Comparison of ENCODE assay signal across 8 mouse cellular contexts in genomic region chr11:115811381-115812093, GRCm38 (mm10). TPM values are rescaled to one million over a fixed set of nuclear protein-coding genes. Genes with fewer than 3 reads are reported as not detected.
DNase-seq lines count a peak whose midpoint lies in the region; ATAC-seq lines count a peak whose summit lies in the region.

No protein-coding gene starts in this region.

- H3K9ac ChIP-seq in heart, embryonic 16.5 days (ENCODE audit: low read length): peak overlapping the region; percentile 92
- H3K9ac ChIP-seq in embryonic facial prominence, embryonic 11.5 days (replicated peaks; ENCODE audit: low read length): no peak overlapping the region
- peak overlapping the region; percentile 75 for H3K9ac ChIP-seq in hindbrain, embryonic 14.5 days
- no peak overlapping the region; the same call in 1 of the 2 replicates for H3K9ac ChIP-seq in midbrain, embryonic 12.5 days (replicated peaks)

- H3K4me1 ChIP-seq in heart, embryonic 16.5 days (ENCODE audit: control insufficient read depth, insufficient read depth, low read length): peaks cover 62% of the 10 kb centered on the region
- H3K4me1 ChIP-seq in embryonic facial prominence, embryonic 11.5 days (ENCODE audit: control insufficient read depth, insufficient read depth, low read length): peaks cover 8% of the 10 kb centered on the region
- H3K4me1 ChIP-seq in hindbrain, embryonic 14.5 days (replicated peaks; ENCODE audit: control insufficient read depth, insufficient read depth, low read length): peaks cover 46% of the 10 kb centered on the region
- H3K4me1 ChIP-seq in midbrain, embryonic 12.5 days: peaks cover 74% of the 10 kb centered on the region

- peak overlapping the region; percentile 94 for H3K27ac ChIP-seq in heart, embryonic 16.5 days (ENCODE audit: low read length)
- no peak overlapping the region for H3K27ac ChIP-seq in embryonic facial prominence, embryonic 11.5 days (replicated peaks; ENCODE audit: low read depth, low read length)
- H3K27ac ChIP-seq in hindbrain, embryonic 14.5 days: no peak overlapping the region
- no peak overlapping the region for H3K27ac ChIP-seq in midbrain, embryonic 12.5 days (replicated peaks)

- no peak for DNase-seq in heart, postnatal 25 days (ENCODE audit: low spot score)
- DNase-seq in embryonic facial prominence, embryonic 11.5 days (ENCODE audit: low spot score): no peak
- no peak for DNase-seq in hindbrain, embryonic 14.5 days (ENCODE audit: low spot score)
- no peak for DNase-seq in gastrocnemius, postnatal 4 days (ENCODE audit: low spot score in 2 of 2)
- DNase-seq in urinary bladder, postnatal 14 days (ENCODE audit: low spot score): no peak

- peak overlapping the region; percentile 89 for H3K4me3 ChIP-seq in heart, embryonic 16.5 days (ENCODE audit: low read length)
- H3K4me3 ChIP-seq in embryonic facial prominence, embryonic 11.5 days (ENCODE audit: low read depth, low read length): no peak overlapping the region; the same call in 1 of the 2 replicates
- H3K4me3 ChIP-seq in hindbrain, embryonic 14.5 days (replicated peaks; ENCODE audit: low read length): peak overlapping the region; percentile 71
- H3K4me3 ChIP-seq in midbrain, embryonic 12.5 days: peak overlapping the region; percentile 94

- H3K27me3 ChIP-seq in heart, embryonic 16.5 days (ENCODE audit: control insufficient read depth, insufficient read depth, low read length): no peaks in the 10 kb centered on the region
- H3K27me3 ChIP-seq in embryonic facial prominence, embryonic 11.5 days (ENCODE audit: control insufficient read depth, insufficient read depth, low read length): no peaks in the 10 kb centered on the region
- no peaks in the 10 kb centered on the region for H3K27me3 ChIP-seq in hindbrain, embryonic 14.5 days (ENCODE audit: control insufficient read depth, insufficient read depth, low read length)
- H3K27me3 ChIP-seq in midbrain, embryonic 12.5 days: no peaks in the 10 kb centered on the region

- peak overlapping the region; percentile 97 for H3K4me2 ChIP-seq in heart, embryonic 16.5 days (ENCODE audit: low read depth, low read length)
- H3K4me2 ChIP-seq in embryonic facial prominence, embryonic 11.5 days (ENCODE audit: low read depth, low read length): peak overlapping the region; percentile 93
- peak overlapping the region; percentile 88 for H3K4me2 ChIP-seq in hindbrain, embryonic 14.5 days (replicated peaks)
- peak overlapping the region; percentile 90 for H3K4me2 ChIP-seq in midbrain, embryonic 12.5 days (replicated peaks)

- H3K36me3 ChIP-seq in heart, embryonic 16.5 days (ENCODE audit: control insufficient read depth, insufficient read depth): peaks cover 10% of the 10 kb centered on the region
- H3K36me3 ChIP-seq in embryonic facial prominence, embryonic 11.5 days (replicated peaks; ENCODE audit: control insufficient read depth, insufficient read depth, low read depth, low read length): peaks cover 7% of the 10 kb centered on the region
- H3K36me3 ChIP-seq in hindbrain, embryonic 14.5 days (replicated peaks; ENCODE audit: control insufficient read depth, insufficient read depth): 0 out of 2 replicates have a peak, but pooled peaks cover 4% of the 10 kb centered on the region
- peaks cover 27% of the 10 kb centered on the region for H3K36me3 ChIP-seq in midbrain, embryonic 12.5 days

- no peaks in the 10 kb centered on the region for H3K9me3 ChIP-seq in heart, embryonic 16.5 days (replicated peaks; ENCODE audit: control insufficient read depth, low read length)
- H3K9me3 ChIP-seq in embryonic facial prominence, embryonic 11.5 days (replicated peaks; ENCODE audit: control insufficient read depth, low read length): no peaks in the 10 kb centered on the region
- no peaks in the 10 kb centered on the region for H3K9me3 ChIP-seq in hindbrain, embryonic 14.5 days (ENCODE audit: control insufficient read depth, low read length)
- H3K9me3 ChIP-seq in midbrain, embryonic 12.5 days: no peaks in the 10 kb centered on the region

- WGBS in heart, embryonic 16.5 days: 57% methylated on average over 20 of the region's 20 CpGs
- WGBS in embryonic facial prominence, embryonic 11.5 days: 81% methylated on average over 20 of the region's 20 CpGs
- WGBS in hindbrain, embryonic 14.5 days: 78% methylated on average over 20 of the region's 20 CpGs
- WGBS in midbrain, embryonic 12.5 days: 88% methylated on average over 20 of the region's 20 CpGs

- intact Hi-C loops in heart, postnatal 25 days (cut with DNase I): loop anchor here (5.0 kb wide), 1 partner anchor 44 kb away; the partner anchor contains the start of gene Tmem94

- ATAC-seq in heart, embryonic 16.5 days (replicated peaks; ENCODE audit: extremely low read depth, insufficient read depth, low FRiP score): no peak
- ATAC-seq in embryonic facial prominence, embryonic 11.5 days (replicated peaks; ENCODE audit: insufficient number of reproducible peaks, low FRiP score, low TSS enrichment, low read depth): no peak
- no peak for ATAC-seq in hindbrain, embryonic 14.5 days (ENCODE audit: low FRiP score)
- ATAC-seq in midbrain, embryonic 12.5 days (ENCODE audit: low FRiP score, low read depth): no peak
- ATAC-seq in megakaryocyte, adult 5-6 weeks (ENCODE audit: poor library complexity, severe bottlenecking): no peak

RNA-seq across cellular contexts. Expression of gene Caskin2, which starts 1.9 kb away (rescaled TPM):
- polyA plus RNA-seq in heart, embryonic 16.5 days (2015; fragmentation: Nextera tagmentation; extraction: Ambion mirVana): 18.9 and 22.1 TPM in 2 replicates
- 10 to 100 TPM; 41.8 to 52.2 TPM for total RNA-seq in heart, postnatal 25 days (2021)
- polyA plus RNA-seq in embryonic facial prominence, embryonic 11.5 days (2014; fragmentation: Nextera tagmentation; extraction: Ambion mirVana): 11.9 TPM in 2 replicates
- polyA plus RNA-seq in hindbrain, embryonic 14.5 days (2014; fragmentation: Nextera tagmentation; extraction: Ambion mirVana): 10.7 and 11.0 TPM in 2 replicates
- 15.5 and 17.0 TPM in 2 replicates for polyA plus RNA-seq in midbrain, embryonic 12.5 days (2016; fragmentation: Nextera tagmentation; extraction: Ambion mirVana)
- total RNA-seq in megakaryocyte, adult 5-6 weeks (2015): 1.6 and 2.5 TPM in 2 replicates
- 1.7 and 3.0 TPM in 2 replicates for total RNA-seq in megakaryocyte, adult 5-6 weeks (2017)
- 10 to 100 TPM; 26.1 to 26.8 TPM for total RNA-seq in gastrocnemius, postnatal 4 days (2021)

RNA-seq across cellular contexts. Expression of gene Tsen54, which starts 3.0 kb away (rescaled TPM):
- 26.2 and 28.3 TPM in 2 replicates for polyA plus RNA-seq in heart, embryonic 16.5 days (2015; fragmentation: Nextera tagmentation; extraction: Ambion mirVana)
- 1 to 10 TPM; 9.1 to 9.2 TPM for total RNA-seq in heart, postnatal 25 days (2021)
- 19.8 and 22.2 TPM in 2 replicates for polyA plus RNA-seq in embryonic facial prominence, embryonic 11.5 days (2014; fragmentation: Nextera tagmentation; extraction: Ambion mirVana)
- 17.8 and 19.9 TPM in 2 replicates for polyA plus RNA-seq in hindbrain, embryonic 14.5 days (2014; fragmentation: Nextera tagmentation; extraction: Ambion mirVana)
- polyA plus RNA-seq in midbrain, embryonic 12.5 days (2016; fragmentation: Nextera tagmentation; extraction: Ambion mirVana): 27.9 and 30.9 TPM in 2 replicates
- 2.6 and 5.4 TPM in 2 replicates for total RNA-seq in megakaryocyte, adult 5-6 weeks (2015)
- total RNA-seq in megakaryocyte, adult 5-6 weeks (2017): 7.0 and 16.3 TPM in 2 replicates
- total RNA-seq in gastrocnemius, postnatal 4 days (2021): 10 to 100 TPM; 15.6 to 16.9 TPM

RNA-seq across cellular contexts. Expression of gene Llgl2, which starts 12.3 kb away (rescaled TPM):
- polyA plus RNA-seq in heart, embryonic 16.5 days (2015; fragmentation: Nextera tagmentation; extraction: Ambion mirVana): 17.7 and 18.2 TPM in 2 replicates
- total RNA-seq in heart, postnatal 25 days (2021): 10 to 100 TPM; 15.1 to 21.5 TPM
- polyA plus RNA-seq in embryonic facial prominence, embryonic 11.5 days (2014; fragmentation: Nextera tagmentation; extraction: Ambion mirVana): 4.9 and 7.5 TPM in 2 replicates
- 1.3 and 2.4 TPM in 2 replicates for polyA plus RNA-seq in hindbrain, embryonic 14.5 days (2014; fragmentation: Nextera tagmentation; extraction: Ambion mirVana)
- polyA plus RNA-seq in midbrain, embryonic 12.5 days (2016; fragmentation: Nextera tagmentation; extraction: Ambion mirVana): 3.7 and 4.4 TPM in 2 replicates
- 3.4 and 5.0 TPM in 2 replicates for total RNA-seq in megakaryocyte, adult 5-6 weeks (2015)
- total RNA-seq in megakaryocyte, adult 5-6 weeks (2017): 5.2 and 6.0 TPM in 2 replicates
- 10 to 100 TPM; 19.0 to 21.6 TPM for total RNA-seq in gastrocnemius, postnatal 4 days (2021)

RNA-seq across cellular contexts. Expression of gene Tmem94, which starts 46.3 kb away (rescaled TPM):
- 36.8 and 43.1 TPM in 2 replicates for polyA plus RNA-seq in heart, embryonic 16.5 days (2015; fragmentation: Nextera tagmentation; extraction: Ambion mirVana)
- 100 to 1,000 TPM; 102 to 110 TPM for total RNA-seq in heart, postnatal 25 days (2021)
- polyA plus RNA-seq in embryonic facial prominence, embryonic 11.5 days (2014; fragmentation: Nextera tagmentation; extraction: Ambion mirVana): 10.3 and 14.6 TPM in 2 replicates
- polyA plus RNA-seq in hindbrain, embryonic 14.5 days (2014; fragmentation: Nextera tagmentation; extraction: Ambion mirVana): 17.3 and 20.8 TPM in 2 replicates
- polyA plus RNA-seq in midbrain, embryonic 12.5 days (2016; fragmentation: Nextera tagmentation; extraction: Ambion mirVana): 42.4 and 47.0 TPM in 2 replicates
- 16.1 and 17.1 TPM in 2 replicates for total RNA-seq in megakaryocyte, adult 5-6 weeks (2015)
- 15.9 and 18.8 TPM in 2 replicates for total RNA-seq in megakaryocyte, adult 5-6 weeks (2017)
- 10 to 100 TPM; 51.9 to 57.3 TPM for total RNA-seq in gastrocnemius, postnatal 4 days (2021)

RNA-seq across cellular contexts. Expression of gene Myo15b, which starts 46.7 kb away (rescaled TPM):
- polyA plus RNA-seq in heart, embryonic 16.5 days (2015; fragmentation: Nextera tagmentation; extraction: Ambion mirVana): 0.17 and 1.7 TPM in 2 replicates
- total RNA-seq in heart, postnatal 25 days (2021): under 1 TPM in 1 of 2 experiments, not detected in 1; 0.08 TPM
- 0.07 and 0.31 TPM in 2 replicates for polyA plus RNA-seq in embryonic facial prominence, embryonic 11.5 days (2014; fragmentation: Nextera tagmentation; extraction: Ambion mirVana)
- polyA plus RNA-seq in hindbrain, embryonic 14.5 days (2014; fragmentation: Nextera tagmentation; extraction: Ambion mirVana): 0.13 TPM in 1 of 2 replicates, not detected in the other
- 0.13 and 0.37 TPM in 2 replicates for polyA plus RNA-seq in midbrain, embryonic 12.5 days (2016; fragmentation: Nextera tagmentation; extraction: Ambion mirVana)
- total RNA-seq in megakaryocyte, adult 5-6 weeks (2015): 0.51 TPM in 1 of 2 replicates, not detected in the other
- total RNA-seq in megakaryocyte, adult 5-6 weeks (2017): 0.04 and 0.33 TPM in 2 replicates
- total RNA-seq in gastrocnemius, postnatal 4 days (2021): under 1 TPM; 0.37 to 0.60 TPM

Comparison
In these comparisons a context has a peak if more than half of its experiments do, and no peak if none do; other contexts are left out.
1. H3K9ac ChIP-seq: peak in heart, embryonic 16.5 days (single experiment) and hindbrain, embryonic 14.5 days (single experiment); none in embryonic facial prominence, embryonic 11.5 days (single experiment) and midbrain, embryonic 12.5 days (single experiment).
2. Peak in every context shown above with its lines, with median percentiles within 50 percentile points of each other: H3K4me2 ChIP-seq.